Mouse (Mus musculus): ENCODE measurements around the gene Kansl3. TPM values are rescaled to one million over a fixed set of nuclear protein-coding genes. Genes with fewer than 3 reads are reported as not detected.
A peak's percentile ranks its signal among the peaks of the same experiment; 100 is the strongest.

The Kansl3 gene
- 34.2 and 36.3 TPM in 2 replicates for polyA plus RNA-seq (2014; fragmentation: Nextera tagmentation; extraction: Ambion mirVana)

GRCm38 (mm10) chr1:36368969-36369645 lies at the start of gene Kansl3:
Gene Kansl3, minus strand, starts transcription at chr1:36369181.
- Histone ChIP-seq H3K27ac (peak within 1 kb of the TSS; percentile 65), H3K4me3 (replicated peaks; ENCODE audit: low read length) (peak within 1 kb of the TSS; percentile 86), H3K27me3 (ENCODE audit: control insufficient read depth, insufficient read depth, low read length) (no peaks in the 10 kb centered on the region), H3K4me2 (replicated peaks) (peak within 1 kb of the TSS; percentile 73), H3K4me1 (replicated peaks; ENCODE audit: control insufficient read depth, insufficient read depth, low read length) (peaks cover 16% of the 10 kb centered on the region), H3K9ac (peak within 1 kb of the TSS; percentile 88), H3K9me3 (ENCODE audit: control insufficient read depth, low read length) (no peaks in the 10 kb centered on the region), H3K36me3 (replicated peaks; ENCODE audit: control insufficient read depth, insufficient read depth) (peaks cover 21% of the 10 kb centered on the region)
- ATAC-seq (ENCODE audit: low FRiP score) (peak; percentile 80), DNase-seq (ENCODE audit: low spot score) (peak; percentile 91)
- 5% methylated on average over 61 of the region's 61 CpGs for WGBS

GRCm38 (mm10) chr1:36404531-36404930 lies 35.5 kb upstream of the Kansl3 start:
- H3K4me1 ChIP-seq (replicated peaks; ENCODE audit: control insufficient read depth, insufficient read depth, low read length) = peaks cover 13% of the 10 kb centered on the region
- no peaks in the 10 kb centered on the region for H3K9me3 ChIP-seq (ENCODE audit: control insufficient read depth, low read length)
- 85% methylated on average over 6 of the region's 6 CpGs for WGBS
- DNase-seq (ENCODE audit: low spot score) (no peak), ATAC-seq (ENCODE audit: low FRiP score) (no peak)
- H3K36me3 ChIP-seq (replicated peaks; ENCODE audit: control insufficient read depth, insufficient read depth) = no peaks in the 10 kb centered on the region
- H3K4me2 ChIP-seq (replicated peaks) = no peak overlapping the region
- H3K27me3 ChIP-seq (ENCODE audit: control insufficient read depth, insufficient read depth, low read length) = no peaks in the 10 kb centered on the region
- H3K9ac ChIP-seq = no peak overlapping the region
- H3K4me3 ChIP-seq (replicated peaks; ENCODE audit: low read length) = no peak overlapping the region
- no peak overlapping the region for H3K27ac ChIP-seq

GRCm38 (mm10) chr1:36401509-36401908 lies 32.5 kb upstream of the Kansl3 start:
- DNase-seq (ENCODE audit: low spot score) = peak; percentile 63

GRCm38 (mm10) chr1:36397041-36397440 lies 28.1 kb upstream of the Kansl3 start:
- no peak overlapping the region for H3K4me2 ChIP-seq (replicated peaks)
- no peak overlapping the region for H3K27ac ChIP-seq
- WGBS = 30% methylated on average over 6 of the region's 6 CpGs
- H3K4me3 ChIP-seq (replicated peaks; ENCODE audit: low read length) = no peak overlapping the region
- no peaks in the 10 kb centered on the region for H3K36me3 ChIP-seq (replicated peaks; ENCODE audit: control insufficient read depth, insufficient read depth)
- DNase-seq (ENCODE audit: low spot score) (no peak), ATAC-seq (ENCODE audit: low FRiP score) (no peak)
- no peaks in the 10 kb centered on the region for H3K9me3 ChIP-seq (ENCODE audit: control insufficient read depth, low read length)
- peaks cover 11% of the 10 kb centered on the region for H3K4me1 ChIP-seq (replicated peaks; ENCODE audit: control insufficient read depth, insufficient read depth, low read length)
- H3K27me3 ChIP-seq (ENCODE audit: control insufficient read depth, insufficient read depth, low read length) = no peaks in the 10 kb centered on the region
- H3K9ac ChIP-seq = no peak overlapping the region

More at GRCm38 (mm10) chr1:36401509-36401908, 32.5 kb upstream of the Kansl3 start:
- Histone ChIP-seq H3K27ac (no peak overlapping the region), H3K36me3 (replicated peaks; ENCODE audit: control insufficient read depth, insufficient read depth) (no peaks in the 10 kb centered on the region), H3K4me2 (replicated peaks) (no peak overlapping the region), H3K4me3 (replicated peaks; ENCODE audit: low read length) (no peak overlapping the region), H3K27me3 (ENCODE audit: control insufficient read depth, insufficient read depth, low read length) (no peaks in the 10 kb centered on the region), H3K4me1 (replicated peaks; ENCODE audit: control insufficient read depth, insufficient read depth, low read length) (peaks cover 13% of the 10 kb centered on the region), H3K9me3 (ENCODE audit: control insufficient read depth, low read length) (no peaks in the 10 kb centered on the region), H3K9ac (no peak overlapping the region)
- peak; percentile 81 for ATAC-seq (ENCODE audit: low FRiP score)
- 42% methylated on average over 4 of the region's 4 CpGs for WGBS

GRCm38 (mm10) chr1:36379582-36379981 lies 10.6 kb upstream of the Kansl3 start:
- H3K4me2 ChIP-seq (replicated peaks) = no peak overlapping the region
- WGBS = 58% methylated on average over 4 of the region's 4 CpGs
- H3K4me3 ChIP-seq (replicated peaks; ENCODE audit: low read length) = no peak overlapping the region
- DNase-seq (ENCODE audit: low spot score) = no peak
- no peak for ATAC-seq (ENCODE audit: low FRiP score)
- no peak overlapping the region for H3K27ac ChIP-seq
- H3K36me3 ChIP-seq (replicated peaks; ENCODE audit: control insufficient read depth, insufficient read depth) = no peaks in the 10 kb centered on the region
- no peaks in the 10 kb centered on the region for H3K9me3 ChIP-seq (ENCODE audit: control insufficient read depth, low read length)
- H3K27me3 ChIP-seq (ENCODE audit: control insufficient read depth, insufficient read depth, low read length) = no peaks in the 10 kb centered on the region
- H3K9ac ChIP-seq = no peak overlapping the region
- H3K4me1 ChIP-seq (replicated peaks; ENCODE audit: control insufficient read depth, insufficient read depth, low read length) = no peaks in the 10 kb centered on the region

GRCm38 (mm10) chr1:36378880-36379279 lies 9.9 kb upstream of the Kansl3 start:
- Histone ChIP-seq H3K36me3 (replicated peaks; ENCODE audit: control insufficient read depth, insufficient read depth) (no peaks in the 10 kb centered on the region), H3K4me3 (replicated peaks; ENCODE audit: low read length) (no peak overlapping the region), H3K9me3 (ENCODE audit: control insufficient read depth, low read length) (no peaks in the 10 kb centered on the region), H3K4me2 (replicated peaks) (no peak overlapping the region), H3K4me1 (replicated peaks; ENCODE audit: control insufficient read depth, insufficient read depth, low read length) (no peaks in the 10 kb centered on the region), H3K27ac (no peak overlapping the region), H3K9ac (no peak overlapping the region), H3K27me3 (ENCODE audit: control insufficient read depth, insufficient read depth, low read length) (no peaks in the 10 kb centered on the region)
- ATAC-seq (ENCODE audit: low FRiP score) (no peak), DNase-seq (ENCODE audit: low spot score) (no peak)
- 78% methylated on average over 6 of the region's 6 CpGs for WGBS

- Histone ChIP-seq H3K4me2 (replicated peaks) (no peak within 1 kb of the TSS), H3K27ac (no peak within 1 kb of the TSS), H3K36me3 (replicated peaks; ENCODE audit: control insufficient read depth, insufficient read depth) (no peaks in the 10 kb centered on the region), H3K4me1 (replicated peaks; ENCODE audit: control insufficient read depth, insufficient read depth, low read length) (peaks cover 11% of the 10 kb centered on the region), H3K9me3 (ENCODE audit: control insufficient read depth, low read length) (no peaks in the 10 kb centered on the region), H3K27me3 (ENCODE audit: control insufficient read depth, insufficient read depth, low read length) (no peaks in the 10 kb centered on the region), H3K4me3 (replicated peaks; ENCODE audit: low read length) (no peak within 1 kb of the TSS), H3K9ac (no peak within 1 kb of the TSS)
- no peak for DNase-seq (ENCODE audit: low spot score)
- 84% methylated on average over 10 of the region's 10 CpGs for WGBS
- no peak for ATAC-seq (ENCODE audit: low FRiP score)
Measured at GRCm38 (mm10) chr1:36371934-36372845, 3.2 kb upstream of the Kansl3 start, which contains the start of gene Fer1l5. Gene Fer1l5, plus strand, starts transcription at chr1:36372291.

- Histone ChIP-seq H3K4me1 (replicated peaks; ENCODE audit: control insufficient read depth, insufficient read depth, low read length) (peaks cover 16% of the 10 kb centered on the region), H3K36me3 (replicated peaks; ENCODE audit: control insufficient read depth, insufficient read depth) (peaks cover 3% of the 10 kb centered on the region; the same call in 1 of the 2 replicates), H3K27me3 (ENCODE audit: control insufficient read depth, insufficient read depth, low read length) (no peaks in the 10 kb centered on the region), H3K9ac (no peak overlapping the region), H3K4me3 (replicated peaks; ENCODE audit: low read length) (no peak overlapping the region), H3K4me2 (replicated peaks) (no peak overlapping the region), H3K27ac (no peak overlapping the region), H3K9me3 (ENCODE audit: control insufficient read depth, low read length) (no peaks in the 10 kb centered on the region)
- DNase-seq (ENCODE audit: low spot score) = no peak
- 79% methylated on average over 6 of the region's 6 CpGs for WGBS
- ATAC-seq (ENCODE audit: low FRiP score) = no peak
Measured at GRCm38 (mm10) chr1:36370918-36371317, 1.9 kb upstream of the Kansl3 start.

Data from hindbrain, embryonic 14.5 days (tissue).